13 mouse cellular contexts compared by ENCODE assay signal in genomic region chr5:63932829-63933228, GRCm38 (mm10). TPM values are rescaled to one million over a fixed set of nuclear protein-coding genes. Genes with fewer than 3 reads are reported as not detected.
A peak's percentile ranks its signal among the peaks of the same experiment; 100 is the strongest.
DNase-seq lines count a peak whose midpoint lies in the region; ATAC-seq lines count a peak whose summit lies in the region.
"Had no signal": no experiment of that assay in that cellular context is flagged by ENCODE, and none has a peak within 500 bp of the region (broad histone marks: within the 10 kb centered on the region; RNA-seq: fewer than 3 reads in every experiment).

No protein-coding gene starts in this region.

- DNase-seq in cerebellum, postnatal 10 days = peak; percentile 21 to 29
- DNase-seq in cerebellum, postnatal 4 days (ENCODE audit: low spot score in 2 of 2) = no peak
- peak; percentile 23 to 39 for DNase-seq in kidney, postnatal 25 days
- DNase-seq in kidney, postnatal 10 days = no peak
- peak; percentile 12 for DNase-seq in embryonic facial prominence, embryonic 11.5 days (ENCODE audit: low spot score)
- peak; percentile 32 for DNase-seq in lung, postnatal 14 days
- no peak for DNase-seq in ovary, adult 18-20 months (ENCODE audit: low spot score)
- DNase-seq in spleen, postnatal 36 days (ENCODE audit: low spot score in 2 of 2) = no peak
- DNase-seq: adrenal gland, adult 2 months; retina, postnatal 1 day had no signal

- no peak overlapping the region for H3K4me3 ChIP-seq in embryonic facial prominence, embryonic 11.5 days (ENCODE audit: low read depth, low read length)
- H3K4me3 ChIP-seq: limb, embryonic 15.5 days; megakaryocyte, embryonic 14.5 days had no signal

- ATAC-seq in embryonic facial prominence, embryonic 11.5 days (replicated peaks; ENCODE audit: insufficient number of reproducible peaks, low FRiP score, low TSS enrichment, low read depth) = 0 out of 2 replicates have a peak, but pooled peaks have one; percentile 44

- H3K4me2 ChIP-seq in embryonic facial prominence, embryonic 11.5 days (ENCODE audit: low read depth, low read length) = no peak overlapping the region
- H3K4me2 ChIP-seq: heart, embryonic 11.5 days; limb, embryonic 15.5 days had no signal

- 46% methylated on average over 10 of the region's 10 CpGs for WGBS in embryonic facial prominence, embryonic 11.5 days

- no peaks in the 10 kb centered on the region for H3K36me3 ChIP-seq in embryonic facial prominence, embryonic 11.5 days (replicated peaks; ENCODE audit: control insufficient read depth, insufficient read depth, low read depth, low read length)

- no peak overlapping the region for H3K27ac ChIP-seq in embryonic facial prominence, embryonic 11.5 days (replicated peaks; ENCODE audit: low read depth, low read length)
- H3K27ac ChIP-seq: limb, embryonic 15.5 days had no signal

- no peaks in the 10 kb centered on the region for H3K9me3 ChIP-seq in embryonic facial prominence, embryonic 11.5 days (replicated peaks; ENCODE audit: control insufficient read depth, low read length)
- H3K9me3 ChIP-seq: limb, embryonic 15.5 days had no signal

- H3K4me1 ChIP-seq in embryonic facial prominence, embryonic 11.5 days (ENCODE audit: control insufficient read depth, insufficient read depth, low read length) = no peaks in the 10 kb centered on the region

- no peak overlapping the region for H3K9ac ChIP-seq in embryonic facial prominence, embryonic 11.5 days (replicated peaks; ENCODE audit: low read length)
- H3K9ac ChIP-seq: limb, embryonic 15.5 days had no signal

- no peaks in the 10 kb centered on the region for H3K27me3 ChIP-seq in embryonic facial prominence, embryonic 11.5 days (ENCODE audit: control insufficient read depth, insufficient read depth, low read length)
- H3K27me3 ChIP-seq: limb, embryonic 15.5 days had no signal

RNA-seq across cellular contexts. Expression of gene Rell1, which starts 35.9 kb away (rescaled TPM):
- polyA plus RNA-seq in embryonic facial prominence, embryonic 11.5 days (2014; fragmentation: Nextera tagmentation; extraction: Ambion mirVana) = 15.0 and 17.8 TPM in 2 replicates

Comparison
In these comparisons a context has a peak if more than half of its experiments do, and no peak if none do; other contexts are left out.
1. DNase-seq: peak in cerebellum, postnatal 10 days (2 of 2), kidney, postnatal 25 days (2 of 2), embryonic facial prominence, embryonic 11.5 days (single experiment) and lung, postnatal 14 days (single experiment); none in cerebellum, postnatal 4 days (0 of 2), kidney, postnatal 10 days (single experiment), ovary, adult 18-20 months (single experiment) and spleen, postnatal 36 days (0 of 2).